Mouse (Mus musculus) liver, embryonic 15.5 days (tissue): ENCODE measurements at regions not wholly inside any gene's neighbourhood (a gene's known extent, or its start where the extent isn't known, plus 50 kb on each side); places are given as distances from the start of the nearest gene placed in this dataset.

Source experiments
- ATAC-seq: fragments of 200-750 bp; cut with Nextera tagmentation; 2 replicates; pipeline ENCODE4 v1.8.0; 2017; ENCODE audit warnings: moderate number of reproducible peaks, mild to moderate bottlenecking, moderate library complexity; ENCODE audit not compliant: insufficient read depth
- H3K27ac ChIP-seq: fragments of 300-500 bp; sonication (generic); replicated peaks from 2 replicates; pipeline ENCODE4 v1.5.1; 2015; ENCODE audit warnings: mild to moderate bottlenecking, inconsistent platforms
- H3K27me3 ChIP-seq: fragments of 300-500 bp; sonication (generic); 2 replicates; pipeline ENCODE4 v1.6.1; 2015; ENCODE audit warnings: mild to moderate bottlenecking, inconsistent platforms
- H3K36me3 ChIP-seq: fragments of 300-500 bp; sonication (generic); replicated peaks from 2 replicates; pipeline ENCODE4 v1.6.1; 2015; ENCODE audit warnings: moderate library complexity, mild to moderate bottlenecking, inconsistent platforms
- H3K4me1 ChIP-seq: fragments of 300-500 bp; sonication (generic); replicated peaks from 2 replicates; pipeline ENCODE4 v1.6.1; 2015; ENCODE audit warnings: inconsistent platforms
- H3K4me2 ChIP-seq: fragments of 300-500 bp; sonication (generic); 2 replicates; pipeline ENCODE4 v1.6.1; 2015; ENCODE audit warnings: moderate library complexity, mild to moderate bottlenecking, inconsistent platforms
- H3K4me3 ChIP-seq: fragments of 300-500 bp; sonication (generic); replicated peaks from 2 replicates; pipeline ENCODE4 v1.5.1; 2015; ENCODE audit warnings: mild to moderate bottlenecking, inconsistent platforms
- H3K9ac ChIP-seq: fragments of 300-500 bp; sonication (generic); 2 replicates; pipeline ENCODE4 v1.6.1; 2015; ENCODE audit warnings: moderate library complexity, mild to moderate bottlenecking, inconsistent platforms
- H3K9me3 ChIP-seq: fragments of 300-500 bp; sonication (generic); replicated peaks from 2 replicates; pipeline ENCODE4 v1.6.1; 2016; ENCODE audit warnings: inconsistent platforms
- WGBS: fragments of 180-500 bp; shearing (Covaris S2); methylation state at CpG from one replicate; pipeline ENCODE4 v1.1.7; 2015; ENCODE audit warnings: mixed read lengths; ENCODE audit not compliant: insufficient replicate concordance; 5-methylcytosine and 5-hydroxymethylcytosine counted together

- Histone ChIP-seq H3K9me3 (no peaks in the 10 kb centered on the region), H3K27me3 (no peaks in the 10 kb centered on the region), H3K27ac (no peak overlapping the region), H3K4me3 (no peak overlapping the region), H3K9ac (no peak overlapping the region), H3K36me3 (no peaks in the 10 kb centered on the region), H3K4me2 (no peak overlapping the region), H3K4me1 (peaks cover 4% of the 10 kb centered on the region; the same call in 1 of the 2 replicates)
- WGBS: 52% methylated on average over 8 of the region's 8 CpGs
- no peak for ATAC-seq
Measured at GRCm38 (mm10) chr1:60823006-60823665, 63.7 kb upstream of the Ctla4 start.

DNA sequence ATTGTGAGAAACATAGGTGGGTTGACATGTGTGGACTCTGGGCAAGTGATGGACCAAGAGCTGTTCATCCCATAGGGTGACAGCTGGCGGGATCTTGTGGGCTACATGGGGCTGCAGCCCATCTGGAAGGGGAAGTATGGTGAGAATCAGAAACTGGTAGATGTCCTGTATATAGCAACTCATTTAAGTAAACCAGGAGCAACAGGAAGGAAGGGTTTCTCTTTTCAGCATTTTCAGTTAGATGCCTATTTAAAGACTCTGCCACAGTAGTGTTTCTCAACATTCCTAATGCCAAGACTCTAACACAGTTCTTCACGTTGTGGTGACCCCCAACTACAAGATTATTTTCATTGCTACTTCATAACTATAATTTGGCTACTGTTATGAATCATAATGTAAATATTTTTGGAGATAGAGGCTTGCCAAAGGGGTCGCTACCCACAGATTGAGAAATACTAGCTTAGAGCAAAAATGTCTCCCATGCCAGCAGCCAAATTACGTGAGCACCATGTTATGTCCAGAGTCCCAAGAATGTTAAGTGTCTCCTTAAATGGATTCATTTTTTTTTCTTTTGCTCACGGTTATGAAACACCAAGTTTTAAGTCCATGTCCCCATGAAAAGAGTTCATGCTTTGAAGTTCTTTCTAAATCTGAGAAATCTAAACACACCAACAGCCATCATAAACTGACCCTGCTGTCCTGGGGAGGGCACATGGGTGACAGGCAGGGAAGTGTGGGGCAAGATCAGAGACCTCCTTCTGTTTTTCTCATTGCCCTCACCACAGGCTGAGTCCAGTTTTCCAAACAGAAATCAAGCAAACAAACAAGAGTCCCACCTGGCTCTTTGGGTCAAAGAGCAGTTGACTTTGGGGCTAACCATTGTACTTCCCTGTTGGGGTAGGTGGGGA lies 62.3 kb upstream of the Ctla4 start:
- H3K4me2 ChIP-seq: no peak overlapping the region
- 0 out of 2 replicates have a peak overlapping the region, but pooled peaks have one; percentile 14 for H3K27ac ChIP-seq
- H3K4me3 ChIP-seq: no peak overlapping the region
- no peak overlapping the region for H3K9ac ChIP-seq
- ATAC-seq: no peak
- peaks cover 4% of the 10 kb centered on the region; the same call in 1 of the 2 replicates for H3K4me1 ChIP-seq
- H3K36me3 ChIP-seq: no peaks in the 10 kb centered on the region
- 39% methylated on average over 5 of the region's 5 CpGs for WGBS
- no peaks in the 10 kb centered on the region for H3K27me3 ChIP-seq
- H3K9me3 ChIP-seq: no peaks in the 10 kb centered on the region

GRCm38 (mm10) chr1:60825256-60826186 lies 61.3 kb upstream of the Ctla4 start:
- Histone ChIP-seq H3K9ac (no peak overlapping the region), H3K27ac (0 out of 2 replicates have a peak overlapping the region, but pooled peaks have one; percentile 14), H3K4me1 (peaks cover 6% of the 10 kb centered on the region; the same call in 1 of the 2 replicates), H3K9me3 (no peaks in the 10 kb centered on the region), H3K27me3 (no peaks in the 10 kb centered on the region), H3K4me2 (no peak overlapping the region), H3K36me3 (no peaks in the 10 kb centered on the region), H3K4me3 (no peak overlapping the region)
- 50% methylated on average over 9 of the region's 9 CpGs for WGBS
- ATAC-seq: no peak

DNA sequence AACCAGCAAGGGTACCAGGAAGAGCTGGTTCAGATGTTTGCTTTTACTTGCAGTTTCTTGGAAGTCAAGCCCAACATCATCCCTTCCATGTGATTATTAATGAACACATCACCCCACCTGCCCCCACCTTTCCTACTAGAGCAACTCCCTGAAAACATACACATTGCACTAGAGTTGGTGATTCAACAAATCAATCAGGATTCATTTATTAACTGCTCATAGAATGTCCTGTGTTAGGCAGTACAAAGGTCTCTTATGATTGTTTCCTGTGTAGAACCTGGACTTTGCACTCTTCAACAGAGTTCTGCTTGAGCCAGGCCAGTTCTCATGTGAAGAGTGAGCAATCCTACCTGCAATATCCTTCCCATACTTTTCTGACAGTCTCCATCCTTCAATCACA lies 59.8 kb upstream of the Ctla4 start:
- H3K9ac ChIP-seq: no peak overlapping the region
- no peaks in the 10 kb centered on the region for H3K27me3 ChIP-seq
- H3K4me3 ChIP-seq: no peak overlapping the region
- no peak overlapping the region for H3K27ac ChIP-seq
- H3K4me2 ChIP-seq: no peak overlapping the region
- no peaks in the 10 kb centered on the region for H3K36me3 ChIP-seq
- peaks cover 6% of the 10 kb centered on the region; the same call in 1 of the 2 replicates for H3K4me1 ChIP-seq
- no peaks in the 10 kb centered on the region for H3K9me3 ChIP-seq
- ATAC-seq: peak; percentile 47; the same call in 1 of the 2 replicates

- Histone ChIP-seq H3K4me1 (peaks cover 6% of the 10 kb centered on the region; the same call in 1 of the 2 replicates), H3K9ac (no peak overlapping the region), H3K4me2 (no peak overlapping the region), H3K36me3 (no peaks in the 10 kb centered on the region), H3K9me3 (no peaks in the 10 kb centered on the region), H3K4me3 (no peak overlapping the region), H3K27me3 (no peaks in the 10 kb centered on the region), H3K27ac (no peak overlapping the region)
- ATAC-seq: no peak
- 57% methylated on average over 6 of the region's 6 CpGs for WGBS
Measured at GRCm38 (mm10) chr1:60828152-60828551, 58.6 kb upstream of the Ctla4 start.

DNA sequence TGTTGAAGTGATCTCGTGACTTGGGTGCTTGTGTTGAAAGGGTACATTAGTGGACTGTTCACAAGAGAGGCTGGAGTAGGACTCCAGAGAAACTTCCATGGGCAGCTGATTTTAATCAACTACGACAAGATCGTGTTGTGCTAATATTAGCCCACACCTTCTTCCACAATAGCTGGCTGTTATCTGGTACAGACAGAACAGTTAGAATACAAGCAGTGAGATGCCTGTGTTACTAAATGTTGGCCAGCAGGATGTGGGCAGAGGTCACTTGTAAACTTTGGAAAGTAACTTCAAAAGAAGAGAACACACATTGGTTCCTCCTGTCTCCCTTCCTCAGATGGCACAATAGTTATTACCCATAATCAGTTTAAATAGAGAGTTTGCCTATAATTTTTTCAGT lies 57.0 kb upstream of the Ctla4 start:
- Histone ChIP-seq H3K9me3 (no peaks in the 10 kb centered on the region), H3K9ac (no peak overlapping the region), H3K4me3 (no peak overlapping the region), H3K4me1 (peaks cover 5% of the 10 kb centered on the region; the same call in 1 of the 2 replicates), H3K4me2 (no peak overlapping the region), H3K27ac (no peak overlapping the region), H3K27me3 (no peaks in the 10 kb centered on the region), H3K36me3 (no peaks in the 10 kb centered on the region)
- no peak for ATAC-seq
- 11% methylated on average over 3 of the region's 3 CpGs for WGBS

DNA sequence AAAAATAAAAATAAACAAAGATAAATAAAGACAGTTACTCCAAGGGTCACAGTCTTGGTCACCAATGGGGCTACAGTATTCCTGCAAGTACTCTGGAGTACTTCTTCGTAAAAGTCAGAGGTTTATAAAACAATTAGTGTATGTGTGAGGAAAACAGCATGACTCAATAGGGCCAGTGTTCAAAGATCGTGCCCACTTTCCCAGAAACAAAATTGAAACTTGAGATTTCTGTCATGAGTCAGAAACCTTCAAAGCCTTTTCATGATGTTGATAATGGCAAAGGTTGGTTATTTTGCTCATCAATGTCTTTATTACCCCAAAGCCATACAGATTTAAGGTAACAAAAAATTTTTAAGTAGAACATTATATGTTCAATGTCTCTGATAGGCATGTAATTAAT lies 53.1 kb upstream of the Ctla4 start:
- Histone ChIP-seq H3K27ac (no peak overlapping the region), H3K27me3 (no peaks in the 10 kb centered on the region), H3K4me3 (no peak overlapping the region), H3K9me3 (no peaks in the 10 kb centered on the region), H3K4me2 (no peak overlapping the region), H3K9ac (no peak overlapping the region), H3K4me1 (peaks cover 2% of the 10 kb centered on the region; the same call in 1 of the 2 replicates), H3K36me3 (no peaks in the 10 kb centered on the region)
- 58% methylated on average over 2 of the region's 2 CpGs for WGBS
- no peak for ATAC-seq
